Mouse (Mus musculus): Measurements from ENCODE around the gene Gm36864. TPM values are rescaled to one million over a fixed set of nuclear protein-coding genes. Genes with fewer than 3 reads are reported as not detected.
"Not testable (repeated sequence)": the region's sequence is repeated elsewhere in the genome, so short reads cannot be mapped to it uniquely, and the experiment has no call there.

Gene Gm36864
- total and polyA plus RNA-seq, 2 experiments = not detected

DNA sequence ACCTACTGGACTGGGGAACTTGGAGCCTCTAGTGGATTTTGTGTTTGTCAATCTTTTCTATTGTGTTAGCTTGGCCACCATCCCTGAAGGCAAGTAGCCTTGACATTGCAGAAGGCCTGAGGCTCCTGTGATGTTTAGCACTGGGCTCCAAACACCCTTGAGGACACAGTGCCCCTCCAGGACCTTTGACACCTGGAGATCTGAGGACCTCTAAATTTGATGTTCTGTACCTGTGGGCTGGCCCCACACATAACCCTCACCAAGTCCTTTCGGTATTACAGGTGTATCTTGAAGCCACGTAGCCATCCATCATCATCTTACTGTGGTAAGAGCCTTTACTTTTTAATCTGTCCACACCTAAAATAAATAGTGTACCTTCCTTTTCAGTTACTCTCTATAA, 12.0 kb downstream of the Gm36864 start:
- no peak for TF ChIP-seq CTCF (IDR thresholded peaks at IDR 0.05; ENCODE audit: low read depth, low read length)
- TF ChIP-seq POLR2A (IDR thresholded peaks at IDR 0.05; ENCODE audit: extremely low read depth, insufficient read depth, low read length) = no peak
- Histone ChIP-seq H3K4me3 (ENCODE audit: insufficient read depth, low read depth, low read length) (no peak overlapping the region), H3K27ac (replicated peaks; ENCODE audit: insufficient read depth, low read depth, low read length) (no peak overlapping the region), H3K79me2 (ENCODE audit: control insufficient read depth, insufficient read depth, low read length) (no peaks in the 10 kb centered on the region), H3K9ac (ENCODE audit: low read depth, low read length) (no peak overlapping the region), H3K27me3 (ENCODE audit: control insufficient read depth, insufficient read depth, low read length) (no peaks in the 10 kb centered on the region), H3K4me1 (ENCODE audit: control insufficient read depth, insufficient read depth, low read length) (peaks cover 5% of the 10 kb centered on the region), H3K36me3 (ENCODE audit: control insufficient read depth, insufficient read depth, low read length) (peaks cover 8% of the 10 kb centered on the region)
- 95% methylated on average over 2 of the region's 2 CpGs for WGBS
- no peak for DNase-seq (ENCODE audit: extremely low read depth, low read depth, low spot score)

DNA sequence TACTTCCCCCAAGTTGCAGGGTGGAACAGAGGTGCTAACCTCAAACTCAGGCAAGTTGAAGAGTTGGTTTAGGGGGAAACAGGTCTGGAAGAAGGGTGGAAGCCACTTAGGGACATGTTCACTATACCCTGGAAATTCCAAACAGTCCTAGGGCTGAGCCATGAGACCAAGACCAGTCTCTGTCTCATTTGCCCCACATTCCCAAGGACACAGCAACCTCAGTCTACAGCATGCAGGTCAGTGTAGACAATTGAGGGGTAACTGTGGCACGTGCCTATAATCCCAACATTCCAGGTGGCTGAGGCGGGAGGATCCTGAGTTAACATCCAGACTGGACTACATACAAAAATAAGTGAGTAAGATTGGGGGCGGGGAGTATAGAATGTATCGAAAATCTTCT, 13.3 kb downstream of the Gm36864 start:
- Histone ChIP-seq H3K27me3 (ENCODE audit: control insufficient read depth, insufficient read depth, low read length) (no peaks in the 10 kb centered on the region), H3K36me3 (ENCODE audit: control insufficient read depth, insufficient read depth, low read length) (peaks cover 8% of the 10 kb centered on the region), H3K4me3 (ENCODE audit: insufficient read depth, low read depth, low read length) (no peak overlapping the region), H3K79me2 (ENCODE audit: control insufficient read depth, insufficient read depth, low read length) (no peaks in the 10 kb centered on the region), H3K4me1 (ENCODE audit: control insufficient read depth, insufficient read depth, low read length) (peaks cover 5% of the 10 kb centered on the region), H3K9ac (ENCODE audit: low read depth, low read length) (no peak overlapping the region), H3K27ac (replicated peaks; ENCODE audit: insufficient read depth, low read depth, low read length) (no peak overlapping the region)
- WGBS = 97% methylated on average over 4 of the region's 4 CpGs
- TF ChIP-seq POLR2A (IDR thresholded peaks at IDR 0.05; ENCODE audit: extremely low read depth, insufficient read depth, low read length) = no peak
- TF ChIP-seq CTCF (IDR thresholded peaks at IDR 0.05; ENCODE audit: low read depth, low read length) = no peak
- no peak for DNase-seq (ENCODE audit: extremely low read depth, low read depth, low spot score)

DNA sequence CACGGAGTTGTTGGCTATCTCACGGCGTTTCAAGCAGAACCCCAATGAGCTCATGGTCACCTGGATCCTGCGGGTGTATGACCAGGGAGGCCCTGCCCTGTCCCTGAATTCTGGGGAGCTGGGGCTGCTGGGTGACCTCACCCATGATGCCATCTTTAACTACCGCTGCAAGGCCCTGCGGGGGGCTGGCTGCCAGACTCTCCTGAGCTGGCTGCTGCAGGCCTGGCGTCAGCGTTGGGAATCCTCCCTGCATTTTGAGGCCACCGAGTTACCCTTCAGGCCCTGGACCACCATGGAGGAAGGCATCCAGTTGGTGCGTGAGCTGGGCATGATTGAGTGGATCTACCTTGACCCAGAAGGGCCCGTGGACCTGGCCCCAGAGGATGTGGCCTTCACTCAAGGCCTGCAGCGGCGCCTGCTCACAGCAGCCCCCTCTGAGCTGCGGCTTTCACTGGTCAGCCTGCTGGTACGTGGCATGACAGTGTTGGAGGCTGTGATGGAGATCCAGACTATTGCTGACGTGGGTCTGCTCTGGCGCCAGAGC, 14.8 kb downstream of the Gm36864 start:
- H3K4me3 ChIP-seq (ENCODE audit: insufficient read depth, low read depth, low read length); H3K27me3 ChIP-seq (ENCODE audit: control insufficient read depth, insufficient read depth, low read length); H3K27ac ChIP-seq (replicated peaks; ENCODE audit: insufficient read depth, low read depth, low read length); H3K4me1 ChIP-seq (ENCODE audit: control insufficient read depth, insufficient read depth, low read length); DNase-seq (ENCODE audit: extremely low read depth, low read depth, low spot score); H3K79me2 ChIP-seq (ENCODE audit: control insufficient read depth, insufficient read depth, low read length); H3K9ac ChIP-seq (ENCODE audit: low read depth, low read length); H3K36me3 ChIP-seq (ENCODE audit: control insufficient read depth, insufficient read depth, low read length): not testable (repeated sequence)
- WGBS = 93% methylated on average over 17 of the region's 17 CpGs

DNA sequence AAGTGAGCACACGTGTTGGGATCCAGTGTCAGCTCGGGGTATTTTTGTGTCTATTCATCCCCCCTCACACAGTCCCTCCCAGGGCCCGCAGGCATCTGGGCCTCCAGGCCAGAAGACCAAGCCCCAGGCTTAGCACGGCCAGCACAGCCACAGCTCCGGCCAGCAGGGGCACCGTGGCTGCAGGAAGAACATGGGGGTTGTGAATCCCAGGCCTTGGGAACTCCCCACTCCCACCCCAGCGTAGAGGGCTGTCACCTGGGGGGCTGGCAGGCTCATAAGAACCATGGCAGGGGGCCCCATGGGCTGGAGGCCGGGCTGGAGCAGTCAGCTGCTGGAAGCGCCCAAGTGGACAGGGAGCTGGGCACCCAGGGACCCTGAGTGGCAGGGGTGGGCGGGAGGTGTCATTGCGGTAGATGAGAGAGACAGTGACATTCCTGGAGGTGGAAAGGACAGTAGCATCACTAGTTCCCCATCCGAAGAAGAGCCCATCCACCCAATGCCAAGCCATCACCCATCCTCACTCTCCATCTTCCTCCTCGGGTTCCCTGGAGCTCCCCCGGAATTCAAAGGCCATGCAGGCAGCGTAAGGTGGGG, 17.1 kb downstream of the Gm36864 start:
- no peaks in the 10 kb centered on the region for H3K27me3 ChIP-seq (ENCODE audit: control insufficient read depth, insufficient read depth, low read length)
- H3K9ac ChIP-seq (ENCODE audit: low read depth, low read length) = no peak overlapping the region
- DNase-seq (ENCODE audit: extremely low read depth, low read depth, low spot score) = no peak
- H3K79me2 ChIP-seq (ENCODE audit: control insufficient read depth, insufficient read depth, low read length) = no peaks in the 10 kb centered on the region
- TF ChIP-seq POLR2A (IDR thresholded peaks at IDR 0.05; ENCODE audit: extremely low read depth, insufficient read depth, low read length) (no peak), CTCF (IDR thresholded peaks at IDR 0.05; ENCODE audit: low read depth, low read length) (no peak)
- 79% methylated on average over 15 of the region's 15 CpGs for WGBS
- H3K4me3 ChIP-seq (ENCODE audit: insufficient read depth, low read depth, low read length) = no peak overlapping the region
- H3K4me1 ChIP-seq (ENCODE audit: control insufficient read depth, insufficient read depth, low read length) = no peaks in the 10 kb centered on the region
- no peak overlapping the region for H3K27ac ChIP-seq (replicated peaks; ENCODE audit: insufficient read depth, low read depth, low read length)
- peaks cover 8% of the 10 kb centered on the region for H3K36me3 ChIP-seq (ENCODE audit: control insufficient read depth, insufficient read depth, low read length)

DNA sequence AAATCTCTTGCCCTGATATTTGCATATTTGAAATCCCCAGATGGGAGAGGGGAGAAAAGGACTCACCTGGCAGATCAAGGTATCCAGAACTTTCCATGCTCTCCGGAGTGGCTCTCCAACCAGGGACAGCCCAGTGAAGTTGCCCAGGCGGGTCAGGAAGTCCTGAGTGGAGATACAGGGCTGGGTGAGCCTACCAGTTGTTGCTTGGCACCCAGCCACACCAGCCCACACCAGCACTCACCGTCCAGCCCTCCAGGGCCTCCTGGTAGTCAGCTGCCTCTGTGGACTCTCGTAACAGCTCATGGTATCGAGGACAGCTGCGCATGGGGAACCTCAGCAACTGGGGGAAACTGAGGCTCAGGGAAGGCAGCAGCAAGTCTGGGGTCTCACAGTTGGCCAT, 19.0 kb downstream of the Gm36864 start:
- no peaks in the 10 kb centered on the region for H3K4me1 ChIP-seq (ENCODE audit: control insufficient read depth, insufficient read depth, low read length)
- H3K27me3 ChIP-seq (ENCODE audit: control insufficient read depth, insufficient read depth, low read length) = no peaks in the 10 kb centered on the region
- WGBS = 77% methylated on average over 6 of the region's 6 CpGs
- no peaks in the 10 kb centered on the region for H3K79me2 ChIP-seq (ENCODE audit: control insufficient read depth, insufficient read depth, low read length)
- peaks cover 2% of the 10 kb centered on the region; the same call in 1 of the 2 replicates for H3K36me3 ChIP-seq (ENCODE audit: control insufficient read depth, insufficient read depth, low read length)
- no peak overlapping the region for H3K27ac ChIP-seq (replicated peaks; ENCODE audit: insufficient read depth, low read depth, low read length)
- H3K9ac ChIP-seq (ENCODE audit: low read depth, low read length) = no peak overlapping the region
- no peak overlapping the region for H3K4me3 ChIP-seq (ENCODE audit: insufficient read depth, low read depth, low read length)
- TF ChIP-seq POLR2A (IDR thresholded peaks at IDR 0.05; ENCODE audit: extremely low read depth, insufficient read depth, low read length) (no peak), CTCF (IDR thresholded peaks at IDR 0.05; ENCODE audit: low read depth, low read length) (no peak)
- DNase-seq (ENCODE audit: extremely low read depth, low read depth, low spot score) = no peak

DNA sequence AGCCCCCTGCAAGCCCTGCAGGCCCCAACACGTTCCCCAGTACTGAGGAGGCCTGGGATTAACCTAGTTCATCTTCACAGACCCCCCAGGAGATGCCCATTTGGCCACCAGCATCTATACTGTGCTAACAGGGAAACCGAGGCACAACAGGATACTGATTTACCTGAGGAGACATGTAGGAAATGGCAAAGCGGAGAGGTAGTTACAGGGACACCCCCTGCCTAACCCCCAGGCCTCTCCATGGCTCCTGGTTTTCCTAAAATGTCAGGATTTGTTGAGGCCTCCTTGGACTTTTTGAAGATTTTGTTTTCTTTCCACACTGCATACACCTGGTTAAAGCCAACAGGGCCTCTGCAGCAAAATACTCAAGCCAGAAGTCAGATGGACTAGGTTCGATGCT, 21.3 kb downstream of the Gm36864 start, which contains the start of gene Acp4:
Gene Acp4 (minus strand): TSS at position 101 of the 400 bp plus-strand sequence.
- TF ChIP-seq POLR2A (IDR thresholded peaks at IDR 0.05; ENCODE audit: extremely low read depth, insufficient read depth, low read length) (no peak), CTCF (IDR thresholded peaks at IDR 0.05; ENCODE audit: low read depth, low read length) (no peak)
- Histone ChIP-seq H3K9ac (ENCODE audit: low read depth, low read length) (no peak within 1 kb of the TSS), H3K4me3 (ENCODE audit: insufficient read depth, low read depth, low read length) (no peak within 1 kb of the TSS), H3K36me3 (ENCODE audit: control insufficient read depth, insufficient read depth, low read length) (0 out of 2 replicates have a peak, but pooled peaks cover 1% of the 10 kb centered on the region), H3K27ac (replicated peaks; ENCODE audit: insufficient read depth, low read depth, low read length) (no peak within 1 kb of the TSS), H3K27me3 (ENCODE audit: control insufficient read depth, insufficient read depth, low read length) (no peaks in the 10 kb centered on the region), H3K4me1 (ENCODE audit: control insufficient read depth, insufficient read depth, low read length) (no peaks in the 10 kb centered on the region), H3K79me2 (ENCODE audit: control insufficient read depth, insufficient read depth, low read length) (no peaks in the 10 kb centered on the region)
- WGBS = 86% methylated on average over 4 of the region's 4 CpGs
- no peak for DNase-seq (ENCODE audit: extremely low read depth, low read depth, low spot score)

Data from liver, adult 2 months (tissue).